Mouse (Mus musculus) testis, adult 2 months (tissue): ENCODE measurements around the gene Calhm2.

Experiments used
- CTCF ChIP-seq: fragments of 200-500 bp; IDR thresholded peaks from 2 replicates; pipeline ENCODE4 v1.5.1; 2012; ENCODE audit warnings: low read depth, mild to moderate bottlenecking, inconsistent platforms, low read length, moderate library complexity; ENCODE audit not compliant: control insufficient read depth, insufficient read depth, insufficient replicate concordance
- POLR2A ChIP-seq: fragments of 200-500 bp; IDR thresholded peaks from 2 replicates; pipeline ENCODE4 v1.6.1; 2012; ENCODE audit warnings: low read depth, mild to moderate bottlenecking, inconsistent platforms, low read length, moderate library complexity; ENCODE audit not compliant: control insufficient read depth

GRCm38 (mm10) chr19:47152062-47152369, 13.9 kb upstream of the Calhm2 start:
- TF ChIP-seq CTCF: no peak
- no peak for TF ChIP-seq POLR2A
